Mouse (Mus musculus): ENCODE measurements around the gene Fastkd3.

DNA sequence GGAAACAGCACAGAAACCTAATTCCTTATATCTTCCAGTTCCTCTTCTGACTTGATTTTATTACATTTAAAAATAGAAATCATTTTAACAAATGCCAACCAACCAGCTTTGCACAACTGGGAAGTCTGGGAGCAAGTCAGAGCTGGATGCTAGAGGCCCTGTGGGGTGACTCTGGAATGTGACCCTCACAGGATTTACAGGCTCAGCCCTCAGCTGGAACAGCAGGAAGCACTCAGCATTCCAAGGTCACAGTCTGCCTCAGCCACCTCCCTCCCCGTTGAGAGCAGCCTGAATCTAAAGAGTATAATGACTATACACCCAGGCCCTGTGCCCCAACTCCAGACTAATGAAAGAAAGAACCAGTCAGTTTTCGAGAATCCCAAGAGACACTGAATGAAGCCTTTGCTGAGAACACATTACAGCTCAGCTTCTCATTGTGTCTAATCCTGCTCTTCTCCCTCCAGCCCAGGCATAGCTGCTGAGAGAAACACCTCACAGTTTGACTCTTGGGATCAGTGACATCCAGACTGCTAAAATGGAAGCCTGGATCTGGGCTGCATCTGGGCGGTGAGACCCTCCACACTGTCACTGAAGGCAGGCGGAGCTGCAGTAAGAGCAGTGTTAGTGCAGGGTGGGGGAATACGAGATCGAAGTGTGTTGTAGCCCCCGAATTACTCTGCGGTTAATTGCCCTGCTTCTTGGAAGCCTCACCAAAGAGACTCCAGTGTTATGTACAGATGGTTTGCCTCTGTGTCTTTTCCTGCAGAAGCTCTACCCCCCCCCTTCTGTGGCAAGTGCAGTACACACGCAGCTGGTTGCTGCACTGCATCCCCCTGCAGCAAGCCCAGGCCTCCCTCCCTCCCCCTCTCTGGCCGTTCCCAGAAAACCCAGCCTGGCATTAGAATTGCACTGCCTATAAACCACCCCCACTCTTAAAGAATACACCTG is 8.8 kb upstream of the Fastkd3 start:
- TF ChIP-seq POLR2A (IDR thresholded peaks at IDR 0.05; ENCODE audit: low read depth, low read length) (no peak), CTCF (IDR thresholded peaks at IDR 0.05; ENCODE audit: extremely low read depth, insufficient read length, insufficient replicate concordance, low read depth, low read length) (no peak)

Measured in small intestine, adult 2 months (tissue).